Mouse (Mus musculus): ENCODE data around the gene Rpl22l1. TPM values are rescaled to one million over a fixed set of nuclear protein-coding genes. Genes with fewer than 3 reads are reported as not detected.

Gene Rpl22l1
- total and polyA plus RNA-seq, 2 experiments from 2014 or later: 263 to 368 TPM

DNA sequence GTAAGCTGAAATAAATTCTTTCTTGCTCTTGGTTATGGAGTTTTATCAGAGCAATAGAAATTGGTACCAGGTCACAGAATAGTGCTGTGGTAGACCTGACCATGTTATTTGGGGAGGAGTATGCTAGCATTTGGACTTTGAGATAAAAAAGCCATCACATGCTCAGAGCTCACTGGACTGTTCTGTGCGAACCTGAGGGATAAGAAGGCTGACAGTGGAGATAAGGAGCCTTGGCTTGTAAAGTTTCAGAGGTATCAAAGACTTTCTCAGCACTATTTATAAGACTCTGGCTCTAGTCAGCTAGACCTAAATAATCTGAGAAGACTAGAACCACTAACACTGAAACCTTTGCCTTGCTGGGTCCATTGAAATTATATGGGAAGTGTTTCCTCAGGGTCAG is 29.3 kb upstream of the Rpl22l1 start:
- no peak overlapping the region for H3K9ac ChIP-seq
- TF ChIP-seq CTCF (IDR thresholded peaks at IDR 0.05; ENCODE audit: low read depth): no peak
- ATAC-seq: no peak
- WGBS: 90% methylated on average over 1 of the region's 1 CpGs
- no peaks in the 10 kb centered on the region for H3K36me3 ChIP-seq (ENCODE audit: insufficient read depth)
- no peak overlapping the region for H3K4me2 ChIP-seq (ENCODE audit: low read depth)
- H3K9me3 ChIP-seq (ENCODE audit: low read length): no peaks in the 10 kb centered on the region
- H3K4me1 ChIP-seq (ENCODE audit: insufficient read depth): peaks cover 3% of the 10 kb centered on the region
- no peak for DNase-seq
- no peaks in the 10 kb centered on the region for H3K27me3 ChIP-seq (ENCODE audit: insufficient read depth, low read length)
- H3K4me3 ChIP-seq (ENCODE audit: low read depth, low read length): no peak overlapping the region
- no peak overlapping the region for H3K27ac ChIP-seq (ENCODE audit: low read depth, low read length)

GRCm38 (mm10) chr3:28776491-28776890 is 28.7 kb upstream of the Rpl22l1 start:
- H3K9me3 ChIP-seq (ENCODE audit: low read length): no peaks in the 10 kb centered on the region
- DNase-seq (no peak), ATAC-seq (no peak)
- H3K9ac ChIP-seq: no peak overlapping the region
- 78% methylated on average over 1 of the region's 1 CpGs for WGBS
- no peaks in the 10 kb centered on the region for H3K27me3 ChIP-seq (ENCODE audit: insufficient read depth, low read length)
- H3K4me1 ChIP-seq (ENCODE audit: insufficient read depth): peaks cover 3% of the 10 kb centered on the region
- no peak overlapping the region for H3K4me2 ChIP-seq (ENCODE audit: low read depth)
- no peak overlapping the region for H3K27ac ChIP-seq (ENCODE audit: low read depth, low read length)
- TF ChIP-seq CTCF (IDR thresholded peaks at IDR 0.05; ENCODE audit: low read depth): no peak
- H3K4me3 ChIP-seq (ENCODE audit: low read depth, low read length): no peak overlapping the region
- no peaks in the 10 kb centered on the region for H3K36me3 ChIP-seq (ENCODE audit: insufficient read depth)

DNA sequence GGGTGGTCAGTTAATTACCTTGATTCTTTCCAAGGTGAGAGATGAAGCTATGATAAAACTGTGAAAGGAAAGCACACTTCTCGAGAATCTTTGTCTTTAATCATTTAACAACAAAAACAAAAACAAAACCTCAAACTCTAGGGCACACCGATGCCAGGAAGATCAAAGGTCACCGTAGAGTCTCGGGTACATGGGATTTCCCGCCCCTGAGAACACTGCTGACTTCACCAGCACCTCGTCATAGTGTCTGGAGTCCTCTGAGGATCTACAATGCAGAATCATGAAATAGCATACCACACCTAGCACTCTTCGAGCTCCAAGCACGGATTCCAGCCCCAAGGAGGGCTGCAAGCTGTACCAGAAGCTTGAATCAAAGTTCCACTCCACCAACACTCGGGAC is 24.7 kb upstream of the Rpl22l1 start:
- H3K4me1 ChIP-seq (ENCODE audit: insufficient read depth): peaks cover 3% of the 10 kb centered on the region
- no peaks in the 10 kb centered on the region for H3K36me3 ChIP-seq (ENCODE audit: insufficient read depth)
- DNase-seq (no peak), ATAC-seq (peak; percentile 5; the same call in 1 of the 2 replicates)
- peak overlapping the region; percentile 77 for H3K4me3 ChIP-seq (ENCODE audit: low read depth, low read length)
- no peak for TF ChIP-seq CTCF (IDR thresholded peaks at IDR 0.05; ENCODE audit: low read depth)
- no peaks in the 10 kb centered on the region for H3K9me3 ChIP-seq (ENCODE audit: low read length)
- WGBS: 77% methylated on average over 9 of the region's 9 CpGs
- H3K27ac ChIP-seq (ENCODE audit: low read depth, low read length): no peak overlapping the region
- H3K9ac ChIP-seq: peak overlapping the region; percentile 35; the same call in 1 of the 2 replicates
- peak overlapping the region; percentile 100 for H3K4me2 ChIP-seq (ENCODE audit: low read depth)
- no peaks in the 10 kb centered on the region for H3K27me3 ChIP-seq (ENCODE audit: insufficient read depth, low read length)

DNA sequence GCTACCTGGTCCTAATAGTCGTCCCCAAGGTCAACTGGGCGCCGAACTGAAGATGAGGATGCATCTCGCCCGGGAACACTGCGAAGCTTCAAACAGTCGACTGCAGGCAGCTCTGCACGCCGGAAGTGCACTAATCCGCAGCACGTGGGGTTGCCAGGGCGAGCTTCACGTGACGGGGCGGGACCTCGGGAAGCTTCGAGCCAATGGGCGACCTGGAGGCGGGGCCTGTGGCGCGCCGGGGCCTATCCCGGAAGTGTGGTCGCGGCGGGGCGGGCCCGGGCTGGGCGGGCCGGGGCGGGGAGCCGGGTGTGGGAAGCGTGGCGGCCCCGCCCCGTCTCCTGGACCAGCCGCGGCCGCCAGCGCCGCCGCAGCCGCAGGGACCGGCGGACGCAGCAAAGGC is 24.2 kb upstream of the Rpl22l1 start, which contains the start of gene Eif5a2:
Gene Eif5a2, plus strand, starts transcription at position 283 of the 400 bp plus-strand sequence.
- Histone ChIP-seq H3K9ac (peak within 1 kb of the TSS; percentile 65), H3K4me1 (ENCODE audit: insufficient read depth) (peaks cover 3% of the 10 kb centered on the region), H3K4me3 (ENCODE audit: low read depth, low read length) (peak within 1 kb of the TSS; percentile 77), H3K27me3 (ENCODE audit: insufficient read depth, low read length) (no peaks in the 10 kb centered on the region), H3K4me2 (ENCODE audit: low read depth) (peak within 1 kb of the TSS; percentile 100), H3K36me3 (ENCODE audit: insufficient read depth) (no peaks in the 10 kb centered on the region), H3K9me3 (ENCODE audit: low read length) (no peaks in the 10 kb centered on the region), H3K27ac (ENCODE audit: low read depth, low read length) (no peak within 1 kb of the TSS)
- WGBS: 2% methylated on average over 45 of the region's 46 CpGs
- no peak for TF ChIP-seq CTCF (IDR thresholded peaks at IDR 0.05; ENCODE audit: low read depth)
- peak; percentile 96 for DNase-seq
- peak; percentile 100 for ATAC-seq

- no peaks in the 10 kb centered on the region for H3K36me3 ChIP-seq (ENCODE audit: insufficient read depth)
- H3K27me3 ChIP-seq (ENCODE audit: insufficient read depth, low read length): no peaks in the 10 kb centered on the region
- peaks cover 3% of the 10 kb centered on the region for H3K4me1 ChIP-seq (ENCODE audit: insufficient read depth)
- DNase-seq (no peak), ATAC-seq (peak; percentile 66)
- H3K27ac ChIP-seq (ENCODE audit: low read depth, low read length): no peak overlapping the region
- peak overlapping the region; percentile 77 for H3K4me3 ChIP-seq (ENCODE audit: low read depth, low read length)
- H3K9ac ChIP-seq: peak overlapping the region; percentile 65
- WGBS: under 1% methylated on average over 40 of the region's 41 CpGs
- no peaks in the 10 kb centered on the region for H3K9me3 ChIP-seq (ENCODE audit: low read length)
- peak overlapping the region; percentile 100 for H3K4me2 ChIP-seq (ENCODE audit: low read depth)
- TF ChIP-seq CTCF (IDR thresholded peaks at IDR 0.05; ENCODE audit: low read depth): no peak
These were observed 23.8 kb upstream of the Rpl22l1 start for GRCm38 (mm10) chr3:28781422-28781821.

DNA sequence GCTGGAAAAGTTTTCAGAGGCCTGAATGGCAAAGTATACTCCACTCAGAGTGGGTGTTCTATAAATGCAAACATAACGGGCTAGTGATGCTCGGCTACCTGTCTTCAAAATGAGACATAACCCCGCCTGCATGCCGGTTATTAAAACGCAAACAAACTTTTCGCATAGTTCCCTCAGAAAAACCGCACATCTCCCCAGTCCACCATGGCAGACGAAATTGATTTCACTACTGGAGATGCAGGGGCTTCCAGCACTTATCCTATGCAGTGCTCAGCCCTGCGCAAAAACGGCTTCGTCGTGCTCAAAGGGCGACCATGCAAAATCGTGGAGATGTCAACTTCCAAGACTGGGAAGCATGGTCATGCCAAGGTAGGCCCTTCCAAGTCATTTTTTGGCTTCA is 23.4 kb upstream of the Rpl22l1 start:
- Histone ChIP-seq H3K4me3 (ENCODE audit: low read depth, low read length) (peak overlapping the region; percentile 77), H3K4me2 (ENCODE audit: low read depth) (peak overlapping the region; percentile 100), H3K36me3 (ENCODE audit: insufficient read depth) (no peaks in the 10 kb centered on the region), H3K27me3 (ENCODE audit: insufficient read depth, low read length) (no peaks in the 10 kb centered on the region), H3K9me3 (ENCODE audit: low read length) (no peaks in the 10 kb centered on the region), H3K27ac (ENCODE audit: low read depth, low read length) (no peak overlapping the region), H3K9ac (peak overlapping the region; percentile 65; the same call in 1 of the 2 replicates), H3K4me1 (ENCODE audit: insufficient read depth) (peaks cover 3% of the 10 kb centered on the region)
- ATAC-seq (no peak), DNase-seq (no peak)
- no peak for TF ChIP-seq CTCF (IDR thresholded peaks at IDR 0.05; ENCODE audit: low read depth)
- 16% methylated on average over 14 of the region's 14 CpGs for WGBS

DNA sequence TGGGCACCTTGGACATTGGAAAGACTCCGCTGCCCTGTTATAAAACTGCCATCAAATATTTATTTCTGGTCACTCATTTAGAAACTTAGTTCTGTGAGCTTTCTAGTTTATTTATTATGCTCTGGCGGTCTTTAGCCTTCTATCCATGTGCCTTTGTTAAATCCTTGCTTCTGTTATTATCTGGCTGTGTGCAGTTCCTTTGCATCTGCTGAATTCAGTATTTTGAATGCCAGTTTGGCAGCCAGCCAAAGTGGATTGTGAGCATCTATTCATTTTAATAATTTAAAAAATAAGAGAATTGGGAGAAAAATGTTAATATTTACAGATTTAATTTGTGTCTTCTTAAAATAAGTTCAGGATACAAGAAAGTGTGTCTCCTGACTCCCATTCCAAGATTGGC is 21.1 kb upstream of the Rpl22l1 start:
- ATAC-seq (no peak), DNase-seq (peak; percentile 41)
- Histone ChIP-seq H3K9me3 (ENCODE audit: low read length) (no peaks in the 10 kb centered on the region), H3K4me3 (ENCODE audit: low read depth, low read length) (no peak overlapping the region), H3K36me3 (ENCODE audit: insufficient read depth) (no peaks in the 10 kb centered on the region), H3K4me1 (ENCODE audit: insufficient read depth) (peaks cover 3% of the 10 kb centered on the region), H3K27ac (ENCODE audit: low read depth, low read length) (no peak overlapping the region), H3K9ac (no peak overlapping the region), H3K27me3 (ENCODE audit: insufficient read depth, low read length) (no peaks in the 10 kb centered on the region), H3K4me2 (ENCODE audit: low read depth) (no peak overlapping the region)
- 36% methylated on average over 2 of the region's 2 CpGs for WGBS
- TF ChIP-seq CTCF (IDR thresholded peaks at IDR 0.05; ENCODE audit: low read depth): no peak

Measured in forebrain, postnatal 0 days (tissue).